Mouse (Mus musculus) heart, embryonic 10.5 days (tissue): ENCODE data around the gene Tns1. TPM values are rescaled to one million over a fixed set of nuclear protein-coding genes. Genes with fewer than 3 reads are reported as not detected.
"Not testable (repeated sequence)": the region's sequence is repeated elsewhere in the genome, so short reads cannot be mapped to it uniquely, and the experiment has no call there.

Source experiments
- DNase-seq: peaks from one replicate; pipeline ENCODE4 v3.0.0-alpha.2; 2017; ENCODE audit warnings: low spot score
- H3K27ac ChIP-seq: fragments of 300-500 bp; sonication (generic); 2 replicates; pipeline ENCODE4 v1.5.1; 2016; ENCODE audit warnings: mild to moderate bottlenecking
- H3K27me3 ChIP-seq: fragments of 300-500 bp; sonication (generic); 2 replicates; pipeline ENCODE4 v1.6.1; 2016; ENCODE audit warnings: mild to moderate bottlenecking; ENCODE audit not compliant: poor library complexity, insufficient read depth, severe bottlenecking
- H3K36me3 ChIP-seq: fragments of 300-500 bp; sonication (generic); 2 replicates; pipeline ENCODE4 v1.6.1; 2016; ENCODE audit warnings: mild to moderate bottlenecking, moderate library complexity
- H3K4me1 ChIP-seq: fragments of 300-500 bp; sonication (generic); 2 replicates; pipeline ENCODE4 v1.6.1; 2016; ENCODE audit warnings: mild to moderate bottlenecking
- H3K4me3 ChIP-seq: fragments of 300-500 bp; sonication (generic); 2 replicates; pipeline ENCODE4 v1.5.1; 2016; ENCODE audit warnings: mild to moderate bottlenecking, moderate library complexity
- H3K9me3 ChIP-seq: fragments of 300-500 bp; sonication (generic); 2 replicates; pipeline ENCODE4 v1.6.1; 2016; ENCODE audit warnings: mild to moderate bottlenecking, moderate library complexity
- WGBS: fragments of 180-500 bp; shearing (Covaris S2); methylation state at CpG from one replicate; pipeline ENCODE4 v1.1.7; 2016; 5-methylcytosine and 5-hydroxymethylcytosine counted together
- polyA plus RNA-seq: library from polyadenylated mRNA; unstranded; fragments of >200 nt; fragmentation: Nextera tagmentation; extraction: Ambion mirVana; gene quantifications from 2 replicates; pipeline ENCODE4 v1.2.1, GENCODE M21; 2016

The Tns1 gene
- polyA plus RNA-seq, 1 experiment from 2014 or later: 49.8 TPM

GRCm38 (mm10) chr1:73905811-73906190, 218.4 kb downstream of the Tns1 start:
- H3K27me3 ChIP-seq: no peaks in the 10 kb centered on the region
- peaks cover 5% of the 10 kb centered on the region; the same call in 1 of the 2 replicates for H3K36me3 ChIP-seq
- H3K4me1 ChIP-seq: peaks cover 51% of the 10 kb centered on the region
- WGBS: 52% methylated on average over 5 of the region's 5 CpGs
- H3K4me3 ChIP-seq: no peak overlapping the region
- no peaks in the 10 kb centered on the region for H3K9me3 ChIP-seq
- H3K27ac ChIP-seq: peak overlapping the region; percentile 60; the same call in 1 of the 2 replicates
- DNase-seq: peak; percentile 68

GRCm38 (mm10) chr1:73905111-73905810, 219.0 kb downstream of the Tns1 start:
- H3K4me1 ChIP-seq: peaks cover 46% of the 10 kb centered on the region
- H3K27ac ChIP-seq: peak overlapping the region; percentile 60
- no peak for DNase-seq
- peaks cover 5% of the 10 kb centered on the region; the same call in 1 of the 2 replicates for H3K36me3 ChIP-seq
- H3K4me3 ChIP-seq: no peak overlapping the region
- 44% methylated on average over 10 of the region's 10 CpGs for WGBS
- no peaks in the 10 kb centered on the region for H3K9me3 ChIP-seq
- no peaks in the 10 kb centered on the region for H3K27me3 ChIP-seq

GRCm38 (mm10) chr1:73904641-73905040, 219.6 kb downstream of the Tns1 start:
- no peaks in the 10 kb centered on the region for H3K9me3 ChIP-seq
- H3K27me3 ChIP-seq: no peaks in the 10 kb centered on the region
- peaks cover 5% of the 10 kb centered on the region; the same call in 1 of the 2 replicates for H3K36me3 ChIP-seq
- DNase-seq: no peak
- no peak overlapping the region for H3K4me3 ChIP-seq
- H3K4me1 ChIP-seq: peaks cover 46% of the 10 kb centered on the region
- WGBS: 92% methylated on average over 8 of the region's 8 CpGs
- H3K27ac ChIP-seq: peak overlapping the region; percentile 60; the same call in 1 of the 2 replicates

GRCm38 (mm10) chr1:73903035-73903434, 221.2 kb downstream of the Tns1 start:
- H3K4me3 ChIP-seq: no peak overlapping the region
- no peaks in the 10 kb centered on the region for H3K27me3 ChIP-seq
- WGBS: 79% methylated on average over 5 of the region's 5 CpGs
- H3K9me3 ChIP-seq: no peaks in the 10 kb centered on the region
- peaks cover 35% of the 10 kb centered on the region for H3K4me1 ChIP-seq
- peak; percentile 70 for DNase-seq
- peaks cover 5% of the 10 kb centered on the region; the same call in 1 of the 2 replicates for H3K36me3 ChIP-seq
- H3K27ac ChIP-seq: peak overlapping the region; percentile 36; the same call in 1 of the 2 replicates

- WGBS: 24% methylated on average over 16 of the region's 16 CpGs
Observed at GRCm38 (mm10) chr1:73902171-73902991, 221.9 kb downstream of the Tns1 start.

GRCm38 (mm10) chr1:73901496-73901899, 222.8 kb downstream of the Tns1 start:
- Histone ChIP-seq H3K36me3 (no peaks in the 10 kb centered on the region), H3K4me1 (peaks cover 35% of the 10 kb centered on the region), H3K27me3 (no peaks in the 10 kb centered on the region), H3K27ac (0 out of 2 replicates have a peak overlapping the region, but pooled peaks have one; percentile 5), H3K9me3 (no peaks in the 10 kb centered on the region), H3K4me3 (no peak overlapping the region)
- DNase-seq: peak; percentile 77
- 8% methylated on average over 3 of the region's 3 CpGs for WGBS

More at GRCm38 (mm10) chr1:73902171-73902991, 221.9 kb downstream of the Tns1 start:
- Histone ChIP-seq H3K27ac (peak overlapping the region; percentile 53; the same call in 1 of the 2 replicates), H3K27me3 (no peaks in the 10 kb centered on the region), H3K4me1 (peaks cover 35% of the 10 kb centered on the region), H3K9me3 (no peaks in the 10 kb centered on the region), H3K4me3 (no peak overlapping the region), H3K36me3 (peaks cover 4% of the 10 kb centered on the region; the same call in 1 of the 2 replicates)
- DNase-seq: peak; percentile 86

GRCm38 (mm10) chr1:73895451-73895850, 228.8 kb downstream of the Tns1 start:
- H3K27me3 ChIP-seq, H3K27ac ChIP-seq, DNase-seq, H3K9me3 ChIP-seq, H3K4me3 ChIP-seq, H3K4me1 ChIP-seq: not testable (repeated sequence)
- WGBS: 87% methylated on average over 6 of the region's 6 CpGs
- peaks cover 12% of the 10 kb centered on the region; the same call in 1 of the 2 replicates for H3K36me3 ChIP-seq

- Histone ChIP-seq H3K36me3 (no peaks in the 10 kb centered on the region), H3K4me1 (no peaks in the 10 kb centered on the region), H3K9me3 (no peaks in the 10 kb centered on the region), H3K27ac (no peak overlapping the region), H3K27me3 (no peaks in the 10 kb centered on the region), H3K4me3 (no peak overlapping the region)
- no peak for DNase-seq
Observed at GRCm38 (mm10) chr1:73880731-73881130, 243.5 kb downstream of the Tns1 start.

- Histone ChIP-seq H3K27ac (no peak overlapping the region), H3K27me3 (no peaks in the 10 kb centered on the region), H3K4me1 (no peaks in the 10 kb centered on the region), H3K36me3 (no peaks in the 10 kb centered on the region), H3K9me3 (no peaks in the 10 kb centered on the region), H3K4me3 (no peak overlapping the region)
- DNase-seq: no peak
- WGBS: 33% methylated on average over 1 of the region's 1 CpGs
Observed at GRCm38 (mm10) chr1:73875676-73876218, 248.5 kb downstream of the Tns1 start.

- Histone ChIP-seq H3K4me3 (no peak overlapping the region), H3K9me3 (no peaks in the 10 kb centered on the region), H3K27ac (no peak overlapping the region), H3K27me3 (no peaks in the 10 kb centered on the region; the same call in 1 of the 2 replicates), H3K4me1 (peaks cover 9% of the 10 kb centered on the region), H3K36me3 (no peaks in the 10 kb centered on the region)
- no peak for DNase-seq
- 73% methylated on average over 3 of the region's 3 CpGs for WGBS
Observed at GRCm38 (mm10) chr1:73864314-73864713, 259.9 kb downstream of the Tns1 start.

- no peak for DNase-seq
- H3K27ac ChIP-seq: peak overlapping the region; percentile 87
- no peaks in the 10 kb centered on the region for H3K9me3 ChIP-seq
- 30% methylated on average over 11 of the region's 11 CpGs for WGBS
- H3K36me3 ChIP-seq: no peaks in the 10 kb centered on the region
- H3K27me3 ChIP-seq: no peaks in the 10 kb centered on the region; the same call in 1 of the 2 replicates
- peaks cover 9% of the 10 kb centered on the region for H3K4me1 ChIP-seq
- H3K4me3 ChIP-seq: peak overlapping the region; percentile 48
Observed at GRCm38 (mm10) chr1:73863074-73863431, 261.2 kb downstream of the Tns1 start.

GRCm38 (mm10) chr1:73862323-73863073, 261.8 kb downstream of the Tns1 start:
- WGBS: 10% methylated on average over 15 of the region's 15 CpGs
- Histone ChIP-seq H3K27me3 (peaks cover 3% of the 10 kb centered on the region; the same call in 1 of the 2 replicates), H3K27ac (peak overlapping the region; percentile 87), H3K36me3 (no peaks in the 10 kb centered on the region), H3K9me3 (no peaks in the 10 kb centered on the region), H3K4me1 (peaks cover 9% of the 10 kb centered on the region), H3K4me3 (peak overlapping the region; percentile 48)
- peak; percentile 93 for DNase-seq
